Mouse (Mus musculus): ENCODE measurements at regions not wholly inside any gene's neighbourhood (a gene's known extent, or its start where the extent isn't known, plus 50 kb on each side); places are given as distances from the start of the nearest gene placed in this dataset.

DNA sequence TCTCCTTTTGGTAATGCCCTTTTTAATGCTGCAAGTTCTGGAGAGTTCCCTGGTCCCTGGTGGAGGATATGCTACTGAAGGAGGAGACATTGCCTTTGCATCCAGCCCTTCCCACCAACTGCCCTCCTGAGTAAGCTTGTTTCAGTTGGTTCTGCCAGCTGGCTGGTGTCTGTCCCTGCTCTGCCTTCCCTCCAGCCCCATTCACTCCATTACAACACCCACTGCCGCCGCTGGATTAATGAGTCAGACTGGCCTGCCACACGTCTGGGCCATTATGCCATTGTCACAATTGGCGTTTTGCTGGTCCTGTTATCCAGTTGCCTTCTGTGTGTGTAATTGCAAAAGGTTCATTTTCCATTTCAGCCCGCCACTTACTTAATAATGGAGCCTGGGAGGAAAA, 728.6 kb upstream of the Lrrc6 start:
- Histone ChIP-seq H3K36me3 (replicated peaks) (no peaks in the 10 kb centered on the region), H3K9me3 (no peaks in the 10 kb centered on the region), H3K4me1 (peaks cover 5% of the 10 kb centered on the region; the same call in 1 of the 2 replicates), H3K27me3 (replicated peaks; ENCODE audit: low read depth, poor library complexity, severe bottlenecking) (no peaks in the 10 kb centered on the region), H3K27ac (replicated peaks) (no peak overlapping the region), H3K4me3 (no peak overlapping the region)
- WGBS: 77% methylated on average over 5 of the region's 5 CpGs
- no peak for DNase-seq (ENCODE audit: low spot score)

DNA sequence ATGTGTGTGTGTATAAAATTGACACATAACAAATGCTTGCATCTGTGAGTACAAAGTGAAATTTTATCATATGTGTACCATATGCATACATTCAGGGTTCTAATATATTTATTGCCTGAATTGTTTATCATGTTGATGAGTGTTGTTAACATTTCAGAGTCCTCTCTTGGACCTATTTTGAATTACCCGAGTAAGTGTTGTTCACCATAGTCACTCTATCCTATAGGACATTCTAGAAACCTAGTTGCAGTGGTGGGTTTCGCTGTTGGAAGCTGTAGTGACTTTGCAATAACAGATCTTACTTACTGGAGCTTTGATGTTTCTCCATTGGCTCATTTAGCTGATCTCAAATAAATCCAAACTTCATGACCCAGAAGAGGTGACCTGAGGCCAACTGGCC, 727.9 kb upstream of the Lrrc6 start:
- Histone ChIP-seq H3K9me3 (no peaks in the 10 kb centered on the region), H3K36me3 (replicated peaks) (no peaks in the 10 kb centered on the region), H3K4me3 (no peak overlapping the region), H3K27me3 (replicated peaks; ENCODE audit: low read depth, poor library complexity, severe bottlenecking) (no peaks in the 10 kb centered on the region), H3K27ac (replicated peaks) (no peak overlapping the region), H3K4me1 (peaks cover 5% of the 10 kb centered on the region; the same call in 1 of the 2 replicates)
- DNase-seq (ENCODE audit: low spot score): no peak
- WGBS: 95% methylated on average over 2 of the region's 2 CpGs

DNA sequence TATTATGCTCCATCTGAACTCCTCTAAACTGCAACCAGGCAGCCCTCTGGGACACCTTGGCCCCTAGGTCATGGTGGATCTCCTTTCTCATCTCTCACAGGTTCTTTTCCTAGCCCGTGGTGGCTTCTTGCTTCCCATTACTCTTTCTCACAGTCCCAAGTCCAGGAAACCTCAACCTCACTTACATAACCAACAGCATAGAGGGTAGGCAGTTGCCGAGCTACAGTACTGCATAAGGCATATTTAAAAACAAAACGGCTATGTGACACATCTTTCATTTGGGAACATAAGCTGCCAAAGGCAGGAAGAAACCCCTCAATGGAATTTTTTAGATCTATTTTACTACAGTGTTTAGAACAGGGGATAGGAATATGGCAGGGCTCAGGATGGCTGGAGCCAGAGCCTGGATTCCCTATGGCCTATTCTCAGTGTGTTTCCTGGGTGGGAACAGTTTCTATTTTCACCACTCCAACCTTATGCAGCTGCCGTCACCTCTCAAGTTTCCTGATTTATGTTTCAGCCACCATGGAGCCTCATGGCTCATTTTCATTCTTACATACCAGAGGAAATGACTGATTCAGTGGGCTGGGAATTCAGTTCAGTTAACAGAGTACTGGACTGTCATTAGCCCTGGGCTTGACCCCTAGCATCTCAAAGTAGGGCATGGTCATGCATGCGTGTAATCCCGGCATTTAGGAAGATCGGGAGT, 726.9 kb upstream of the Lrrc6 start:
- WGBS: 80% methylated on average over 7 of the region's 7 CpGs
- Histone ChIP-seq H3K27ac (replicated peaks) (no peak overlapping the region), H3K9me3 (no peaks in the 10 kb centered on the region), H3K27me3 (replicated peaks; ENCODE audit: low read depth, poor library complexity, severe bottlenecking) (no peaks in the 10 kb centered on the region), H3K4me3 (no peak overlapping the region), H3K4me1 (peaks cover 5% of the 10 kb centered on the region; the same call in 1 of the 2 replicates), H3K36me3 (replicated peaks) (no peaks in the 10 kb centered on the region)
- DNase-seq (ENCODE audit: low spot score): no peak

DNA sequence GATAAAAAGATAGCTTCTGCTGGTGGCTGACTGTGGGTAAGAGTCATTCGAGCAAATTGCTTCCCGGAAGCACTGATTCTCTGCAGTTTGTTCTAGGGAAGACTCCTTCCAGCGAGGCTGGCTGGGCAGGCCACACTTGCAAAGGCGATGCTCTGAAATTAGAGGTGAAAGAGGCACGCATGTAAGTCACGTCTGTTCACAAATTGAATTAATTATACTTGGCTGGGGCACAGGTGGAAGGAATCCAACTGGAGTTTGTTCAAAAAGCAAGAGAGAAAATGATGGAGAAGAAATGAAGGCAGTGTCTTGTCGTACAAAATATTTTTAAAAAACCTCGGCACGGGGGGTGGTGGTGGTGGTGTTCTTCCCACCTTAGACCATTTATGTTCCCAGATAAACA, 726.2 kb upstream of the Lrrc6 start:
- 83% methylated on average over 9 of the region's 9 CpGs for WGBS
- Histone ChIP-seq H3K4me1 (peaks cover 5% of the 10 kb centered on the region; the same call in 1 of the 2 replicates), H3K4me3 (no peak overlapping the region), H3K9me3 (no peaks in the 10 kb centered on the region), H3K27me3 (replicated peaks; ENCODE audit: low read depth, poor library complexity, severe bottlenecking) (no peaks in the 10 kb centered on the region), H3K27ac (replicated peaks) (no peak overlapping the region), H3K36me3 (replicated peaks) (no peaks in the 10 kb centered on the region)
- DNase-seq (ENCODE audit: low spot score): no peak
